Mouse (Mus musculus): Measurements from ENCODE around the gene Aldoart2. TPM values are rescaled to one million over a fixed set of nuclear protein-coding genes. Genes with fewer than 3 reads are reported as not detected.
"Not testable (repeated sequence)": the region's sequence is repeated elsewhere in the genome, so short reads cannot be mapped to it uniquely, and the experiment has no call there.

The Aldoart2 gene
- polyA plus RNA-seq, 1 experiment from 2014 or later = not detected

DNA sequence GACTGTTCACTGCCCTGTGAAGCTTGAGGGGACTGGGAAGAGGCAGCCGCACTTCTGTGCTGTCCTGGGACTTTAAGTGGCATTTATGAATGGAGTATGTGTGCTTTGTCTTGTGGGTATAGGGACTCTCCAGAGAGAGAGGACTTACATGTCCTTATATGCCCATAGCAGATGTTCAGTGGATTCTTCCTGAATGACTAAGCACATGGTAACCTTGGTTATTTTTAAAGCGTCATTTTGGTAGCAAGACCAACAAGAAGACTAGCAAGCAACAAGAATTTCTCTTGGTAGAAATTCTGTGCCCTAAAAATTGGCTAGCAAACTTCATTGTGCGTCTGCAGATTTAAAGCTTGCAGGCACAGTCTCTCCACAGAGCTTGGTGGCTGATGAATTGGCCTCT lies 1.3 kb upstream of the Aldoart2 start:
- H3K36me3 ChIP-seq = no peaks in the 10 kb centered on the region
- no peak overlapping the region for H3K27ac ChIP-seq
- H3K4me2 ChIP-seq = no peak overlapping the region
- H3K9me3 ChIP-seq (replicated peaks) = peaks cover 3% of the 10 kb centered on the region; the same call in 1 of the 2 replicates
- no peak overlapping the region for H3K9ac ChIP-seq
- no peak for ATAC-seq
- no peak overlapping the region for H3K4me3 ChIP-seq
- H3K4me1 ChIP-seq = peaks cover 10% of the 10 kb centered on the region
- 81% methylated on average over 3 of the region's 3 CpGs for WGBS (ENCODE audit: insufficient replicate concordance)
- 0 out of 2 replicates have a peak, but pooled peaks cover 5% of the 10 kb centered on the region for H3K27me3 ChIP-seq (replicated peaks)

DNA sequence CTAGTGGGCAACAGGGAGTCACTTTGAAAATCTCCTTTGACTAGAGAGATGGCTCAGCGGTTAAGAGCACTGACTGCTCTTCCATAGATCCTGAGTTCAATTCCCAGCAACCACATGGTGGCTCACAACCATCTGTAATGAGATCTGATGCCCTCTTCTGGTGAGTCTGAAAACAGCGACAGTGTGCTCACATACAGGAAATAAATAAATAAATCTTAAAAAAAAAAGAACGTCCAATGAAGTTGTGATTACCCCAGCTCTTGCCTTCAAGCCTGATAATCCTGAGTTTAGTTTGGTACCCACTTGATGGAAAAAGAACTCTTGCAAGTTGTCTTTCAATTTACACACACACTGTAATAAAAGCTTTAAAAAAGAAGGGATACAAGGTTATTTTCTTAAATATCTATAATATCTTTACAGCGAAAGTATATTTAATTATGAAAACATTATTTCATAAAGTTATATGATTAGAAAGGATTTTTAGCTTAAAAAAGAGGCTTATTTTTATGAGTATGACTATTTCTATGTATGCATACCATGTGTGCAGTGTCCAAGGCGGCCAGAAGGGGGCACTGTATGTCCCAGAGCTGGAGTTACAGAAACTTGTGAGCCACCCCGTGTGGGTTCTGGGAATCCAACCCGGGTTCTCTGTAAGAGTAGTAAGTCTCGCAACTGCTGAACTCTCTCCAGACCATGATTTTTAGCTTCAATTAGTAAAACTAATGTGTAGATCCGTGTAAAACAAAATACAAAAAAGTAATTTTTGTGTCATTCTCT lies 664 bp upstream of the Aldoart2 start:
- Histone ChIP-seq H3K27me3 (replicated peaks) (0 out of 2 replicates have a peak, but pooled peaks cover 5% of the 10 kb centered on the region), H3K4me1 (peaks cover 10% of the 10 kb centered on the region), H3K36me3 (no peaks in the 10 kb centered on the region), H3K27ac (no peak overlapping the region), H3K9me3 (replicated peaks) (peaks cover 3% of the 10 kb centered on the region; the same call in 1 of the 2 replicates), H3K9ac (no peak overlapping the region), H3K4me3 (no peak overlapping the region), H3K4me2 (no peak overlapping the region)
- ATAC-seq = no peak
- 75% methylated on average over 9 of the region's 9 CpGs for WGBS (ENCODE audit: insufficient replicate concordance)

DNA sequence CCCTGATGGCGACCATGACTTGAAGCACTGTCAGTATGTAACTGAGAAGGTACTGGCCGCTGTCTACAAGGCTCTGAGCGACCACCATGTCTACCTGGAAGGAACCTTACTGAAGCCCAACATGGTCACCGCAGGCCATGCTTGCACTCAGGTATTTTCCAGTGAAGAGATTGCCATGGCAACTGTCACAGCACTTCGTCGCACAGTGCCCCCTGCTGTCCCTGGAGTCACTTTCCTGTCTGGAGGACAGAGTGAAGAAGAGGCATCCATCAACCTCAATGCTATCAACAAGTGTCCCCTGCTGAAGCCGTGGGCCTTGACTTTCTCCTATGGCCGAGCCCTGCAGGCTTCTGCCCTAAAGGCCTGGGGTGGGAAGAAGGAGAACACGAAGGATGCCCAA lies 828 bp downstream of the Aldoart2 start:
- Histone ChIP-seq H3K9ac (no peak overlapping the region), H3K4me2 (no peak overlapping the region), H3K9me3 (replicated peaks) (peaks cover 3% of the 10 kb centered on the region; the same call in 1 of the 2 replicates), H3K27ac (no peak overlapping the region), H3K36me3 (no peaks in the 10 kb centered on the region), H3K27me3 (replicated peaks) (0 out of 2 replicates have a peak, but pooled peaks cover 5% of the 10 kb centered on the region), H3K4me1 (no peaks in the 10 kb centered on the region), H3K4me3 (no peak overlapping the region)
- no peak for ATAC-seq
- 60% methylated on average over 9 of the region's 9 CpGs for WGBS (ENCODE audit: insufficient replicate concordance)

DNA sequence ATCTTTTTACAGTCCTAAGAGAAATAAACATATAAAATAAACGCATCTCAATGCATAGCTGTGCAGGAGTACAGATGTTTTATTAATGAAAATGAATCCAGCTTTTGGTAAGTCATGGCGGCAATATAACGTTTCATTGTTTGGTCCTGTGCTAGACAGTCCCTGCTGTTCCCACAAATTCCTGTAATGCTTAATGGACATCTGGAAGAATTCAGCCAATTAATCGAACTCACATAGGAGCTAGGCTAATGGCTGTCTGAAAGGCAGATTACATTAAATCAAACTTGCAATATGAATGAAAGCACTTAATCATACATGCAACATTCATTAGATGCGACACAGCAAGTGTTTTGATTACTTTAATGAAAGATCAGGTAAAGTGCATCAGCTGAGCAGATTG lies 1.8 kb downstream of the Aldoart2 start:
- Histone ChIP-seq H3K27ac (no peak overlapping the region), H3K4me3 (no peak overlapping the region), H3K4me1 (no peaks in the 10 kb centered on the region), H3K9me3 (replicated peaks) (peaks cover 3% of the 10 kb centered on the region; the same call in 1 of the 2 replicates), H3K9ac (no peak overlapping the region), H3K36me3 (no peaks in the 10 kb centered on the region), H3K4me2 (no peak overlapping the region), H3K27me3 (replicated peaks) (0 out of 2 replicates have a peak, but pooled peaks cover 5% of the 10 kb centered on the region)
- WGBS (ENCODE audit: insufficient replicate concordance) = 77% methylated on average over 5 of the region's 5 CpGs
- ATAC-seq = no peak

DNA sequence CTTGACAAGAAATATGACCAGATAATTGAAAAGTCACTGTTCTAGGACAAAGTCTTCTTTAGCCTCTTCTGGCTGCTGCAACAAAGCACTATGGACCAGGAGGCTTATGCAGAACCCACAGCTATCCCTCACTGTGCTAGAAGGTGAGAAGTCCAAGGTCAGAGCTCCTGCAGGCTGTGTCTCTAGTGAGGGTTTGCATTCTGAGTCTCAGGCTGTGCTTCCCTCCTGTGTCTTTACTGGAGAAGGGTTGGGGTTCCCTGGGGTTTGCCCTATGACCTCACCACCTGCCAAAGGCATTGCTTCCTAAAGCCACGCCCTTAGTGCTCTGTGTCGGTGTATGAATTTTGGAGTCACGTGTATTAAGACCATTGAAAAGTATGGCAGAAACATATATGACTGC lies 3.4 kb downstream of the Aldoart2 start:
- no peak overlapping the region for H3K4me3 ChIP-seq
- H3K27ac ChIP-seq = no peak overlapping the region
- H3K4me1 ChIP-seq = no peaks in the 10 kb centered on the region
- WGBS (ENCODE audit: insufficient replicate concordance) = 59% methylated on average over 3 of the region's 3 CpGs
- no peaks in the 10 kb centered on the region for H3K36me3 ChIP-seq
- H3K27me3 ChIP-seq (replicated peaks) = 0 out of 2 replicates have a peak, but pooled peaks cover 5% of the 10 kb centered on the region
- H3K4me2 ChIP-seq = no peak overlapping the region
- H3K9ac ChIP-seq = no peak overlapping the region
- no peak for ATAC-seq
- peaks cover 3% of the 10 kb centered on the region; the same call in 1 of the 2 replicates for H3K9me3 ChIP-seq (replicated peaks)

DNA sequence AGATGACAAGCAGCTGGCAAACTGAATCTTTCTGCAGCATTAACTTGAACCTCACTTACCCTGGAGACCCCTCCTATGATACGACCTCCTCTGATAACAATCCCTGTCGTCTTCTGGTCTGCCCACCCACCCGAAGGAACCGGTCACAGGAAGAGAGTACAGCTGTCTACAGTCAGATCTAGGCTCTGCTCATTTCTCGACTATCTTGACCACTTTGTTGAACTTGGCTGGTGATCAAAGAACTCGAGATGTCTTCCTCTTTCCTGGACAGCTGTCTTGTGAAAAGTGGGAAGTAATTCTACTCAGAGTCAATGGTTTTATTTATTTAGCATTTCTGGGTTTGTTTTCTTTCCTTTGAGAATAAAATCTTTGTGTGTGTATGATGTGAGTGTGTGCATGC lies 4.6 kb downstream of the Aldoart2 start:
- no peak overlapping the region for H3K4me3 ChIP-seq
- 0 out of 2 replicates have a peak, but pooled peaks cover 5% of the 10 kb centered on the region for H3K27me3 ChIP-seq (replicated peaks)
- H3K4me1 ChIP-seq = no peaks in the 10 kb centered on the region
- WGBS (ENCODE audit: insufficient replicate concordance) = 29% methylated on average over 6 of the region's 6 CpGs
- no peak for ATAC-seq
- no peak overlapping the region for H3K9ac ChIP-seq
- H3K4me2 ChIP-seq = no peak overlapping the region
- H3K9me3 ChIP-seq (replicated peaks) = peaks cover 1% of the 10 kb centered on the region; the same call in 1 of the 2 replicates
- no peaks in the 10 kb centered on the region for H3K36me3 ChIP-seq
- H3K27ac ChIP-seq = no peak overlapping the region

DNA sequence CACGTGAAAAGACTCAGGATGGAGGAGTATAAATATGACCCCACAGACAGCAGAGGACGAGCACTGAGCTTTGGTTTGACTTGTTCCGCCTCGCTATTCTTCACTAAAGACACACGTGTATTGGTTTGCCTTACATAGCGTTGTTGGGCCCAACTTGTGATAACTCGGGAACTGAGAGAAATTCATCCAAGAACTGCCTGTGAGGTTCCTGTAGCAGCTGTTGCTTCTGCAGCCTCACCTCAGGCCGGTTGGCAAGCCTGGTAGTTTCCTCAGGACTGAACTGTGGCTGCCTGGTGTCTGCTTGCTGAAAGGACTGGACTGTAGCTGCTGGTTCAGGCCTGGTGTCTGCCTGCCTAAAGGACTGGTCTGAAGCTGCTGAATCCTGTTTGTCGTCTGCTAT lies 5.6 kb downstream of the Aldoart2 start:
- no peak for ATAC-seq
- Histone ChIP-seq H3K36me3 (no peaks in the 10 kb centered on the region), H3K4me1 (no peaks in the 10 kb centered on the region), H3K27ac (no peak overlapping the region), H3K9ac (no peak overlapping the region), H3K4me2 (no peak overlapping the region), H3K9me3 (replicated peaks) (no peaks in the 10 kb centered on the region), H3K4me3 (no peak overlapping the region), H3K27me3 (replicated peaks) (0 out of 2 replicates have a peak, but pooled peaks cover 5% of the 10 kb centered on the region)
- 69% methylated on average over 9 of the region's 9 CpGs for WGBS (ENCODE audit: insufficient replicate concordance)

DNA sequence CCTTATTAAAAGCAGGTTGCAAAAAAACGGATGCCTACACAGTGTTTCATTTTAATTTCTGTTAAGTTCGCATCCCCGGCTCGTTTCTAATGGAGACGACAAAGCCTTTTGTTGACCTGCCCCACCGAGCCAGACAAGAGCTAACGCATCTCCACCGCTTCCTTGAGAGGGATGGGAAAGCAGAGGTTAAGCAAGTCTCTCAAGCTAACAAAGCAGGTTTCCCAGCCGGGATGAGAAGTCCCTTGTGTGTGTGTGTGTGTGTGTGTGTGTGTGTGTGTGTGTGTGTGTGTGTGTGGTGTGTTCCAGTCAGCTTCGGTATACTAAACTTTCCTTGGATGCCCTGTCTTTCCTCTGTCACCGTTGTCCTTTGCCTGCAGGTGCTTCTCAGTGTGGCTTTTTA lies 6.1 kb downstream of the Aldoart2 start:
- no peak overlapping the region for H3K4me3 ChIP-seq
- H3K9ac ChIP-seq = no peak overlapping the region
- H3K36me3 ChIP-seq = no peaks in the 10 kb centered on the region
- no peaks in the 10 kb centered on the region for H3K9me3 ChIP-seq (replicated peaks)
- 0 out of 2 replicates have a peak, but pooled peaks cover 3% of the 10 kb centered on the region for H3K27me3 ChIP-seq (replicated peaks)
- no peaks in the 10 kb centered on the region for H3K4me1 ChIP-seq
- no peak for ATAC-seq
- WGBS (ENCODE audit: insufficient replicate concordance) = 73% methylated on average over 11 of the region's 11 CpGs
- H3K27ac ChIP-seq = no peak overlapping the region
- no peak overlapping the region for H3K4me2 ChIP-seq

DNA sequence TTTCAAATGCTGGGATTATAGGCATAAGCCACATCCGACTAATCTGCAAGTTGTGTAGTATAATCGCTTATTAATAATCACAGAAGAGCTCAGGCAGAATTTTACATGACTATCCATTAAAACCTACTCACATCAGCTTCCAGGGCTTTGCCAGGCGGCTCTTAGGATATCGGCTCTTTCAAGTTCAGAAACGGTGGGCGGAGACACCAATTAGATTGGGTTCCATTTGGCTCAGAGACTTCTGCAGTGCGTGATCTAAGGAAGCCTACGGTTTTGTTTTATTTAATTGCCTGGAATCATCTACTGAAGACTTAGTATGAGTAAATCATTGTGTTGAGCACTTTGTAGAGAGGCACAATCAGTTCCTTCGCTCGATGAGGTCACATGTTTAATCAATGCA lies 6.6 kb downstream of the Aldoart2 start:
- Histone ChIP-seq H3K4me2 (no peak overlapping the region), H3K4me3 (no peak overlapping the region), H3K4me1 (no peaks in the 10 kb centered on the region), H3K27me3 (replicated peaks) (no peaks in the 10 kb centered on the region), H3K9me3 (replicated peaks) (no peaks in the 10 kb centered on the region), H3K36me3 (no peaks in the 10 kb centered on the region), H3K27ac (no peak overlapping the region), H3K9ac (no peak overlapping the region)
- ATAC-seq = no peak
- 77% methylated on average over 10 of the region's 10 CpGs for WGBS (ENCODE audit: insufficient replicate concordance)

DNA sequence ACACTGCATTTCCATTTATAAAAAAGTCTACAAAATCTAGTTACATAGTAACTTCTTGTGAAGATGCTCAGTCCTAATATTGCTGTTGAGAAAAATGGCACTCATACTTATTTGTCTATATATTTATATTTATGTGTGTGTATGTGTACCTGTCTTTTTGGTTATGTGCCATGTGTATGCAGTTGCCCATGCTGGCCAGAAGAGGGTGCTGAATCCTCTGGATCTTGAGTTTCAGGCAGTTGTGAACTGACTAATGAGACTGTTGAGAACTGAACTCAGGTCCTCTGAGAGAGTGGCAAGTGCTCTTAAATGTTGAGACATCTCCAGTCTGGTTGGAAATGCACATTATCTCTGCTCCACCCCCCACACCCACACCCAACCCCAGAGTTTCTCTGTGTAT lies 8.1 kb downstream of the Aldoart2 start:
- Histone ChIP-seq H3K4me2 (no peak overlapping the region), H3K27ac (no peak overlapping the region), H3K27me3 (replicated peaks) (no peaks in the 10 kb centered on the region; the same call in 1 of the 2 replicates), H3K4me1 (no peaks in the 10 kb centered on the region), H3K9me3 (replicated peaks) (no peaks in the 10 kb centered on the region), H3K36me3 (no peaks in the 10 kb centered on the region), H3K4me3 (no peak overlapping the region), H3K9ac (no peak overlapping the region)
- ATAC-seq = no peak

DNA sequence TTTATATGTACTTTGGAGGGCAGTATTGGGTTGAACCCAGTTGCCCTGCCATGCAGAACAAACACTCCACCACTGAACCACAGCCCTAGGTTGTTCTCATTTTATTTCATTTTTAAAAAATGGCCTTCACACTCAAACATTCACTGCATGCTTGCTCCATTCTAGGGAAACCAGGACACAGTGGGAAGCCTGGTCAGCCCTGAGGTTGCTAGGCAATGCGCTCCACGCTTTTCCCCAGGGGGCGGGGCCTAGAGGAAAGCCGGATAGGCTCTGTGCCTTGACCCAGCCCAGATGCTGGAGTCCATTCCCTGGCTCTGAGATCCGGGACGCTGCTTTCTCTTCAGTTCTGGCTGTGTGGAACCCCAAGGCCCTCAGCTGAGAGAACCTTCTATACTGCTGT lies 8.8 kb downstream of the Aldoart2 start:
- H3K9ac ChIP-seq = no peak overlapping the region
- no peaks in the 10 kb centered on the region for H3K9me3 ChIP-seq (replicated peaks)
- no peak overlapping the region for H3K4me3 ChIP-seq
- no peaks in the 10 kb centered on the region; the same call in 1 of the 2 replicates for H3K27me3 ChIP-seq (replicated peaks)
- H3K4me1 ChIP-seq = no peaks in the 10 kb centered on the region
- no peak overlapping the region for H3K4me2 ChIP-seq
- H3K27ac ChIP-seq = no peak overlapping the region
- no peaks in the 10 kb centered on the region for H3K36me3 ChIP-seq
- no peak for ATAC-seq
- 13% methylated on average over 6 of the region's 6 CpGs for WGBS (ENCODE audit: insufficient replicate concordance)

DNA sequence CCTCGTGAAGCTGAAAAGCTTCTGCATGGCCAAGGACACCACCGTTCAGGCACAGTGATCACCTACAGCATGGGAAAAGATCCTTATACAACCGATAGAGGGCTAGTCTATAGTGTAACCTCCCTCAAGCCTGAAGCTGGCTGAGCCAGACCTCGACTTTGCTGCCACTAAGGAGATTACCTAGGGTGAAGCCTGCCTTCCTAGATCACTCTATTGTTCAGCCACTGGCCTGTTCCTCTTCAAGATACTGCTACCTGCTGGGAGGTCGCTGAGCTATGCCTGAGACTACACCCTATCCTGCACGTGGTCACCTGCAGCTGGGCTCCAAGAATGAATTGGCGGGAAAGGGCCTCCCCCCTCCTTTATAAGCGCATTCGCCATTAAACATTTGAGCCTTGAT lies 21.9 kb downstream of the Aldoart2 start:
- ATAC-seq = not testable (repeated sequence)

More for the DNA sequence above, 21.9 kb downstream of the Aldoart2 start:
- not testable (repeated sequence) for H3K4me3 ChIP-seq; H3K4me1 ChIP-seq; H3K9me3 ChIP-seq (replicated peaks); H3K36me3 ChIP-seq; H3K4me2 ChIP-seq; H3K9ac ChIP-seq; H3K27ac ChIP-seq; H3K27me3 ChIP-seq (replicated peaks)
- 47% methylated on average over 9 of the region's 9 CpGs for WGBS (ENCODE audit: insufficient replicate concordance)

Data from liver, embryonic 12.5 days (tissue).